Mouse (Mus musculus) ES-Bruce4 (cell line): ENCODE data around the gene Col8a2. TPM values are rescaled to one million over a fixed set of nuclear protein-coding genes. Genes with fewer than 3 reads are reported as not detected.

ENCODE experiments used
- H3K27ac ChIP-seq: 2 replicates; pipeline ENCODE4 v1.5.1; 2012; ENCODE audit warnings: low read length, inconsistent platforms; ENCODE audit not compliant: insufficient read depth
- H3K27me3 ChIP-seq: 2 replicates; pipeline ENCODE4 v1.6.1; 2012; ENCODE audit warnings: mild to moderate bottlenecking, low read length, inconsistent platforms; ENCODE audit not compliant: control insufficient read depth, poor library complexity, insufficient read depth, severe bottlenecking
- H3K36me3 ChIP-seq: 2 replicates; pipeline ENCODE4 v1.6.1; 2012; ENCODE audit warnings: inconsistent platforms, mild to moderate bottlenecking, low read length, moderate library complexity; ENCODE audit not compliant: control insufficient read depth, poor library complexity, insufficient read depth, severe bottlenecking
- H3K4me1 ChIP-seq: one replicate; pipeline ENCODE4 v1.8.1; 2011; ENCODE audit warnings: low read length; ENCODE audit not compliant: control insufficient read depth, insufficient read depth
- H3K4me3 ChIP-seq: 2 replicates; pipeline ENCODE4 v1.5.1; 2011; ENCODE audit warnings: low read depth, mild to moderate bottlenecking, low read length
- H3K9ac ChIP-seq: 2 replicates; pipeline ENCODE4 v1.6.1; 2012; ENCODE audit warnings: low read depth, mild to moderate bottlenecking, inconsistent platforms; ENCODE audit not compliant: poor library complexity, severe bottlenecking
- H3K9me3 ChIP-seq: replicated peaks from 2 replicates; pipeline ENCODE4 v1.6.1; 2012; ENCODE audit warnings: mild to moderate bottlenecking, low read length, inconsistent platforms; ENCODE audit not compliant: control insufficient read depth, poor library complexity, insufficient read depth, severe bottlenecking
- CTCF ChIP-seq: IDR thresholded peaks from one replicate; pipeline ENCODE4 v1.8.1; 2011; ENCODE audit warnings: low read depth, low read length
- EP300 ChIP-seq: IDR thresholded peaks from 2 replicates; pipeline ENCODE4 v1.6.1; 2011; ENCODE audit warnings: low read depth, low read length; ENCODE audit not compliant: insufficient read depth
- POLR2A ChIP-seq: IDR thresholded peaks from one replicate; pipeline ENCODE4 v1.8.1; 2011; ENCODE audit warnings: low read length; ENCODE audit not compliant: insufficient read depth
- polyA plus RNA-seq: library from polyadenylated mRNA; stranded (reverse); fragments of >200 nt; gene quantifications from 2 replicates; pipeline ENCODE4 v1.2.4, GENCODE M21; 2011; ENCODE audit warnings: low read depth; ENCODE audit not compliant: missing spikeins, insufficient read depth, insufficient read length

Col8a2 gene
- polyA plus RNA-seq, 1 experiment = 1.0 TPM

DNA sequence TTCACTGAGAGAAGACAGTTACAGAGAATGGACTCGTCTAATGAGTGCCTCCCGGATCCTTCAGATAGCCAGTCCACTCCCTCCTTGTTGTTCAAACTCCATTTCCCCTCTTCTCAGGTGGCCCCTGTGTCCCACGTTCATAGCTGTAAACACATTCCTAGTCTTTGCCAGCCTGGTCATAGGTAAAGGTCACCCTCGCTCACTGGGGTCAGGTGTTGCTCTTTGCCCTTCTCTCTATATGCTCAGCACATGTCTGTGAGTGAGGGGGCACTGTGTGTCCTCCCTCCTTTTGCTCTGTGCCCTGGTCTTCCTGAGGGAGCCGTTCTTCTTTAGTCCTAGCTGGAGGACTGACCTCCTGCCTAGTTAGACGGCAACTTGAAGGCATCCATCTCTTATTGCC lies 33.2 kb downstream of the Col8a2 start:
- Histone ChIP-seq H3K4me1 (peaks cover 2% of the 10 kb centered on the region), H3K9me3 (no peaks in the 10 kb centered on the region), H3K27ac (no peak overlapping the region), H3K9ac (no peak overlapping the region), H3K36me3 (peaks cover 26% of the 10 kb centered on the region), H3K4me3 (no peak overlapping the region), H3K27me3 (no peaks in the 10 kb centered on the region)
- TF ChIP-seq EP300 (no peak), POLR2A (no peak), CTCF (no peak)

DNA sequence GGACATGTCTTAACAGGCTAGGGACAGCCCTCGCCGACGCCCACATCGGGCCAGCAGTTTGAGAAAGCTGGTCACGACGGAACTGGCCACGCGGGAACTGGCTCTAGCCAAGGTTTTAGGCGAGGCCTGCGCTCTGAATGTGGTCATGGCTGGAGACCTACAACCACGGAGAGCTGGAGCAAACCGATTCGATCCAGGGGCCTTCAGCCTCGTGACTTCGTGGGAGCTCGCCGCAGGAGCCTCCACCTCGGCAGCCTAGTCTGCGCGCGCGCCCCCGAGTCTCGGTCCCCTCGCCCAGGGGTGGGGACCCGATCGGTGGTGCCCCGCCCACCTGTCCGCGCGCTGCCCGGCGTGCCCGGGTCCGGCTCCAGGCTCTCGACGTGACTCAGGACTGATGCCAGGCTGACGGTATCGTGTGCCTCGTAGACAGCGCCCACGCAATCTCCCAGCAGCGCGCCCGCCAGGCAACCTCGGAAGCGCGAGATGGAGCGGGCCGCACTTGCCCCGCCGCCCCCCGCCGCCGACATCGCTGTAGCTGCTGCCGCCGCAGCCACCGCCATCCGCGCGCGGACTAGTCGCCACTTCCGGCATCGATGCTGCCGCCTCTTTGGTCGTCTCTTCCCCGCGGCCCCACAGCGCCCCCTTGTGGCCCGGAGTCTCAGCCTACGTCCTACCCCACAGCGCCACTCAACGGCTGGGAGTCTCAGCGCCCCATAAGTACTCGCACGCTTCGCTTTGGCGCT lies 34.7 kb downstream of the Col8a2 start, which contains the start of gene Adprhl2:
Gene Adprhl2 (minus strand): TSS at position 593 of the 743 bp plus-strand sequence.
- H3K9me3 ChIP-seq = no peaks in the 10 kb centered on the region
- peaks cover 5% of the 10 kb centered on the region for H3K4me1 ChIP-seq
- H3K9ac ChIP-seq = peak within 1 kb of the TSS; percentile 89
- peak within 1 kb of the TSS; percentile 37 for H3K27ac ChIP-seq
- H3K4me3 ChIP-seq = peak within 1 kb of the TSS; percentile 93
- H3K27me3 ChIP-seq = no peaks in the 10 kb centered on the region
- TF ChIP-seq POLR2A (no peak), EP300 (peak; percentile 84; the same call in 1 of the 2 replicates), CTCF (peak; percentile 100)
- H3K36me3 ChIP-seq = peaks cover 20% of the 10 kb centered on the region

DNA sequence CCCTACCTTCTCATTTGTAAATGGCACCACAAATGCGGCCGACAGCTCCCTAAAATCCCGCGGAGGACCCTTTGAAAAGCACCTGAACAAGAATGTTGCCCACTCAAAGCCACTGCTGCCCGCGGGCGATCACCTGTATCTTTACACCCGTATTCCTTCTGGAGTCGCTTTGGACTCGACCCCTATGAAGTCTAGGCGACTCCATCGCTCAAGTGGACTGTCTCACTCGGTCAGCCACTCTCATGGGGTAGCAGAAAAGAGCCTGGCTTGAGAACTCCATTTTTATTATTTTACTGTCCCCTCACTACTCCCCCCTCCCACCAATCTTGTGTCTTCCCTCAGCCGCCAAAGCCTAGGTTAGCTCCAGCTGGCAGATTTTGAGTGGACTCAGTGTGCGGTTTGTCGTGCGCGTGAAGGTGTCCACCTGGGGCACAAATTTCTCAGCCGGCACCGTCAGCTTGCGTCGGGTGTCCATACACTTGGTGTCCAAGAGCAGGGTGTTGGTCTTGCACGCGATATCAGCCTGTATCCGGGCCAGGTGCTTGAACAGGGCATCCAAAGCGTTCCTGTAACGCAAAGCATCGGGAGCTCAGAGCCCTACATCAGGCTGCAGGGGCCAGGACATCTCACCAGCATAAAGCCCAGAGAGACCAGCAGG lies 35.4 kb downstream of the Col8a2 start:
- H3K4me3 ChIP-seq = peak overlapping the region; percentile 40
- no peak overlapping the region for H3K27ac ChIP-seq
- peaks cover 5% of the 10 kb centered on the region for H3K4me1 ChIP-seq
- H3K27me3 ChIP-seq = no peaks in the 10 kb centered on the region
- H3K36me3 ChIP-seq = peaks cover 13% of the 10 kb centered on the region
- H3K9me3 ChIP-seq = no peaks in the 10 kb centered on the region
- no peak for TF ChIP-seq CTCF
- TF ChIP-seq EP300 = no peak
- no peak for TF ChIP-seq POLR2A
- H3K9ac ChIP-seq = 0 out of 2 replicates have a peak overlapping the region, but pooled peaks have one; percentile 22

DNA sequence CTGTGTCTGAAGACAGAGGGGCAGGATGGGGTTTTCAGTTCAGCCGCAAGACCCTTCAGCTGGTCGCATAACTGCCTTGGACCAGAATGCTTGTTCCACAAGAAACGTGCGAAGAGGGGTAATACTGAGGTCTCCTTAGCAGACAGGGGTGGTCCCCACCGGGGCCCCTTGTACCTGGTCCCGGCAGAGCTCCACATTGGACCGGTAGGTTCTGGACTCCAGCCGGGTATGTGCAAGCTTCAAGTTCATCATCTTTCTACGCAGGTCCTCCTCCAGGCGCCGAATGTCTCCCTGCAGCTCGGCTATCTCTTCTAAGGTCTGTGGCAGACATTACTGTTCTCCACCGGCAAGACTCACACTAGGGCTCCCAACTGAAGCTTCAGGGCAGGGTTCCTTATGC lies 36.1 kb downstream of the Col8a2 start:
- Histone ChIP-seq H3K27me3 (no peaks in the 10 kb centered on the region), H3K36me3 (peaks cover 8% of the 10 kb centered on the region), H3K4me3 (no peak overlapping the region), H3K9ac (no peak overlapping the region), H3K27ac (no peak overlapping the region), H3K4me1 (peaks cover 5% of the 10 kb centered on the region), H3K9me3 (no peaks in the 10 kb centered on the region)
- TF ChIP-seq CTCF = no peak
- no peak for TF ChIP-seq EP300
- TF ChIP-seq POLR2A = no peak

DNA sequence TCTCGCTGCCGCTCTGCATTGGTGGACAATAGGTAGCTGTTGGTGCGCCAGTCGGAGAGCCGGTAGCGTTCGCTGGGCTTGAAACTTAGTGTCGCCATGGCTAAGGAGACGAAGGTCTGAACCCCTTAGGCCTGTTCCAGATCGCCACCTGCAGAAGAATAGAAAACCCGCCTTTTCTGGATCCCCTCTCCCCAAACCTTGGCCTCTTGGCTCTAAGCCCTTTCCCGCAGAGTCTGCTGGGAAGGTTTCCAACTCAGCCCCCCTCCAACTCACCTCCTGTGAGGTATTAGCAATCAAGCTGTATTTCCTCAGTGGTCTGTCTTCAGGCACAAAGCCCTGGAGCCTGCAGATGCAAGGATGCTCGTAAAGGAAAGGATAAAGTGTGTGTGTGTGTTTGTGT lies 38.3 kb downstream of the Col8a2 start:
- no peaks in the 10 kb centered on the region for H3K9me3 ChIP-seq
- peak overlapping the region; percentile 29 for H3K4me3 ChIP-seq
- peaks cover 5% of the 10 kb centered on the region for H3K4me1 ChIP-seq
- no peak for TF ChIP-seq POLR2A
- TF ChIP-seq EP300 = no peak
- no peak for TF ChIP-seq CTCF
- H3K36me3 ChIP-seq = no peaks in the 10 kb centered on the region
- H3K27me3 ChIP-seq = no peaks in the 10 kb centered on the region
- no peak overlapping the region for H3K27ac ChIP-seq
- H3K9ac ChIP-seq = 0 out of 2 replicates have a peak overlapping the region, but pooled peaks have one; percentile 1

DNA sequence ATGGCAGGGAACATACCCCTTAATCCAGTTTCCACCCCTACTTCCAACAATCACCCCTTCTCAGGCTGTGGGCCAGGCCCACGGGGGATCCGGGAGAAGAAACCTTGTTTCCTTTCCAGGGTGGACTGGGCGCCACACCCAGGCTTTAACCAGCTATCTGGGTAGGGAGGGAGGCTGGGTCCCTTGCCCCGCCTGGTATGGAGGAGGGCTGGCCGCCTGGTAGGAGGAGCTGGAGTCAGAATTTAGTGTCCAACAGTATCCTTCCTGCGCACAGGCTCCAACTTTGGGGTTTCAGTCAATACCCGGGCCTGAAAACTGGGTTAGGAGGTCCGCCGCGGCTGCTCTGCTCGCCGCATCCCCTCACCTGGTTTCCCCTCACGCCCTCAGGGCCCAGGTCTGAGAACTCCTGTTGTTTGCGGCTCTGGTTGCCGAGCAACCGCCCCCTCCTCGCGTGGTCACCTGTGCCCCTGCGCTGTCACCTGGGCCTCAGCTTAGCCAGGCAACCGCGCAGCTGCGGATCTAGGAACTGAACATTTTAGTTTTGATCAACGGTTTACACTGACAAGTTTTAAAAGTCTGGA lies 38.8 kb downstream of the Col8a2 start, which contains the start of gene Tekt2:
Gene Tekt2 (minus strand): TSS at position 408 of the 581 bp plus-strand sequence.
- Histone ChIP-seq H3K27ac (no peak within 1 kb of the TSS), H3K4me3 (peak within 1 kb of the TSS; percentile 29)
- TF ChIP-seq POLR2A (no peak), CTCF (no peak), EP300 (no peak)

More for the DNA sequence above, 38.8 kb downstream of the Col8a2 start, which contains the start of gene Tekt2:
- H3K9me3 ChIP-seq = no peaks in the 10 kb centered on the region
- H3K9ac ChIP-seq = 0 out of 2 replicates have a peak within 1 kb of the TSS, but pooled peaks have one; percentile 1
- no peaks in the 10 kb centered on the region for H3K27me3 ChIP-seq
- H3K4me1 ChIP-seq = peaks cover 5% of the 10 kb centered on the region
- H3K36me3 ChIP-seq = no peaks in the 10 kb centered on the region
